Mouse (Mus musculus) stomach, postnatal 0 days (tissue): ENCODE measurements around the gene Lypla2.

Experiments used
- CTCF ChIP-seq: IDR thresholded peaks from 2 replicates; pipeline ENCODE4 v1.5.1; 2016; ENCODE audit warnings: antibody characterized with exemption, low read depth, mild to moderate bottlenecking, moderate library complexity
- EP300 ChIP-seq: optimal IDR thresholded peaks from 2 replicates; pipeline ENCODE3; 2016; ENCODE audit warnings: antibody characterized with exemption

DNA sequence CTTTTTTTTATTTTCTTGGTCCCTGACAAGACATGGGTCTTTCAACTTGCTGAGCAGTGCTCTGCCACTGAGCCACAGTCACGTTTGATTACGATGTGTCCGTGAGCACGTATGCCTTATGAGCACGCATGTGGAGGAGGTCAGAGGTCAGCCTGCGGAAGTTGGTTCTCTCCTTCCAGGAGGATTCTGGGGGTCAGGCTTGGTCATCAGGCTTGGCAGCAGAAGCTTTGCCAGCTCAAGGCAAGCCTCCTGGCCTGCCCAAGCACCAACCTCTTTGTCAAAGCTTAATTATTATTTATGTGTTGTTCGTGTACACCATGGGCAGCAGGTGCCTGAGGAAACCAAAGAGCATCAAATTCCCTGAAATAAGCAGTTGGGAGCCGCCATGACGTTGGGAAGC, 44.0 kb downstream of the Lypla2 start:
- no peak for TF ChIP-seq CTCF
- no peak for TF ChIP-seq EP300
